Mouse (Mus musculus) liver, embryonic 11.5 days (tissue): Measurements from ENCODE around the gene Fn1. TPM values are rescaled to one million over a fixed set of nuclear protein-coding genes. Genes with fewer than 3 reads are reported as not detected.

Experiments used
- ATAC-seq: fragments of 200-750 bp; cut with Nextera tagmentation; replicated peaks from 2 replicates; pipeline ENCODE4 v1.8.0; 2017; ENCODE audit warnings: moderate number of reproducible peaks, mild to moderate bottlenecking, moderate TSS enrichment, moderate library complexity; ENCODE audit not compliant: low FRiP score
- DNase-seq: peaks from one replicate; pipeline ENCODE4 v3.0.0-alpha.2; 2017; ENCODE audit warnings: low spot score
- H3K27ac ChIP-seq: fragments of 300-500 bp; sonication (generic); 2 replicates; pipeline ENCODE4 v1.5.1; 2014; ENCODE audit warnings: mild to moderate bottlenecking, low read depth, low read length, control low read depth
- H3K27me3 ChIP-seq: fragments of 300-500 bp; sonication (generic); replicated peaks from 2 replicates; pipeline ENCODE4 v1.6.1; 2014; ENCODE audit warnings: low read length, mixed read lengths; ENCODE audit not compliant: control insufficient read depth, insufficient read depth
- H3K36me3 ChIP-seq: fragments of 300-500 bp; sonication (generic); 2 replicates; pipeline ENCODE4 v1.6.1; 2014; ENCODE audit warnings: mild to moderate bottlenecking, low read length, moderate library complexity, mixed read lengths; ENCODE audit not compliant: control insufficient read depth, insufficient read depth
- H3K4me1 ChIP-seq: fragments of 300-500 bp; sonication (generic); replicated peaks from 2 replicates; pipeline ENCODE4 v1.6.1; 2014; ENCODE audit warnings: low read length, mixed read lengths; ENCODE audit not compliant: control insufficient read depth, insufficient read depth
- H3K4me2 ChIP-seq: fragments of 300-500 bp; sonication (generic); 2 replicates; pipeline ENCODE4 v1.6.1; 2014; ENCODE audit warnings: mild to moderate bottlenecking, control low read depth, moderate library complexity
- H3K4me3 ChIP-seq: fragments of 300-500 bp; sonication (generic); 2 replicates; pipeline ENCODE4 v1.5.1; 2014; ENCODE audit warnings: low read depth, low read length, control low read depth
- H3K9ac ChIP-seq: fragments of 300-500 bp; sonication (generic); 2 replicates; pipeline ENCODE4 v1.6.1; 2014; ENCODE audit warnings: low read depth, low read length, control low read depth
- H3K9me3 ChIP-seq: fragments of 300-500 bp; sonication (generic); 2 replicates; pipeline ENCODE4 v1.6.1; 2016; ENCODE audit warnings: low read length, inconsistent platforms, mixed read lengths; ENCODE audit not compliant: control insufficient read depth
- whole genome bisulfite sequencing: fragments of 180-500 bp; shearing (Covaris S2); extraction: QIAGEN DNeasy Blood & Tissue Kit; methylation state at CpG from one replicate; pipeline ENCODE4 v1.1.7; 2014; 5-methylcytosine and 5-hydroxymethylcytosine counted together
- polyA plus RNA-seq: library from polyadenylated mRNA; unstranded; fragments of >200 nt; fragmentation: Nextera tagmentation; extraction: Ambion mirVana; gene quantifications from 2 replicates; pipeline ENCODE4 v1.2.1, GENCODE M21; 2014

The Fn1 gene
- polyA plus RNA-seq, 1 experiment from 2014 or later: 175 TPM

DNA sequence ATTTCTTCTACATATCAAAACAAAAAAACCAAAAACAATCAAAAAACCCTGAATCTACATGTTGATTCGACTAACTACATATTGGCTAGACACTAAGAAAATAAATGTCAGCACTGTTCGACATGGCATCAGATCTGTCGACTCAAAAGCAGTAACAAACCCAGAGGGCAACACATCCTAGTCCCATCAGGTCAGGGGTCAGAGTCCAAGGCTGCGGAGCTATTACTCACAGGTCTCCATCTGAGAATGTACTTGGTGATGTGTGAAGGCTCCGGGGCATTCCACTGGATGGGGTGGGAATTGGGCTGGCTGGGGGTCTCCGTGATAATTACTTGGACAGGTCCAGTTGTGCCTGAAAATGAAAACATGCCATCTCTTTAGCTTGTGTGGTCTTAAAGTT lies 21.2 kb downstream of the Fn1 start:
- ATAC-seq: no peak
- H3K27ac ChIP-seq: no peak overlapping the region
- no peak overlapping the region for H3K9ac ChIP-seq
- DNase-seq: no peak
- no peak overlapping the region for H3K4me2 ChIP-seq
- WGBS: 86% methylated on average over 6 of the region's 6 CpGs
- H3K9me3 ChIP-seq: no peaks in the 10 kb centered on the region
- no peaks in the 10 kb centered on the region for H3K4me1 ChIP-seq
- no peaks in the 10 kb centered on the region for H3K27me3 ChIP-seq
- H3K4me3 ChIP-seq: no peak overlapping the region
- H3K36me3 ChIP-seq: peaks cover 28% of the 10 kb centered on the region

DNA sequence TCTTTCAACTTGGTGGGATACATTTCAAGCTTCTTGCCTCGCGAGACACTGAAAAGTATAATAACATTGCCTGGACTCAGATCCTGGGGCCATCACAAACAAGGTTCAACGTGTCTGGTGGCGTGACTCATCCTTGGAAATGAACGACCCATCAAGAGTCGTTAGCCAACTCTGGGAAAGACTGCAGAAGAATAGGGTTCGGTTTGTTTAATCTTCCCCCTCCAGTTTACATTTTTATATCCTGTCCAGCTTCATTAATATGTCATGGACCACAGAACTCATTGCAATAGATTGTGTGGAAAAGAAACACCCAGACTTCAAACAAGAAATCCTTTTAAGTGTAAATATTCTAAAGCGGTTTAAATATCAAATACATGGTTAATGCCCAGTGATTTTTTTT lies 22.8 kb downstream of the Fn1 start:
- no peak for DNase-seq
- H3K36me3 ChIP-seq: peaks cover 22% of the 10 kb centered on the region

DNA sequence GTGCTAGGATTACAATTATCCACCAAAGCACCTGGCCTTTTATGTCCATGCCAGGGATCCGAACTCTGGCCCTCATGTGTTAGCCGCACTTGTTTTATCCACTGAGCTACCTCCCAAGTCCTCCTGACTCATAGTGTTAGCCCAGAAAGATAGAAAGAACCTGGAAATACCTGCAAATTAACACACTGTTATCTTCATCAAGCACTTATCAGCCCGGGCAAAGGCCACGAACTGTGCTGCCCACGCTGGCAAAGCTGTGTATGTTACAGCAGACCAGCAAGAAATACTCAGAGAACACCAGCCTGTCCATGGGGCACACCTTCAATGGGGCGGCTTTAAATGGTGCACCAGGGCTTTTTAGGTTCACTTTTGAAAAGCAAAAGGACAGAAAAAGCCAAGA lies 29.4 kb downstream of the Fn1 start:
- no peak overlapping the region for H3K4me3 ChIP-seq
- H3K9ac ChIP-seq: no peak overlapping the region
- peaks cover 23% of the 10 kb centered on the region for H3K36me3 ChIP-seq
- H3K27me3 ChIP-seq: no peaks in the 10 kb centered on the region
- no peak overlapping the region for H3K4me2 ChIP-seq
- ATAC-seq: no peak
- WGBS: 91% methylated on average over 6 of the region's 6 CpGs
- no peak overlapping the region for H3K27ac ChIP-seq
- H3K9me3 ChIP-seq: no peaks in the 10 kb centered on the region
- H3K4me1 ChIP-seq: no peaks in the 10 kb centered on the region
- DNase-seq: no peak

More for the DNA sequence above, 22.8 kb downstream of the Fn1 start:
- Histone ChIP-seq H3K9ac (no peak overlapping the region), H3K27me3 (no peaks in the 10 kb centered on the region), H3K4me2 (no peak overlapping the region), H3K27ac (no peak overlapping the region), H3K4me3 (no peak overlapping the region), H3K4me1 (no peaks in the 10 kb centered on the region), H3K9me3 (no peaks in the 10 kb centered on the region)
- WGBS: 83% methylated on average over 8 of the region's 8 CpGs
- ATAC-seq: no peak

DNA sequence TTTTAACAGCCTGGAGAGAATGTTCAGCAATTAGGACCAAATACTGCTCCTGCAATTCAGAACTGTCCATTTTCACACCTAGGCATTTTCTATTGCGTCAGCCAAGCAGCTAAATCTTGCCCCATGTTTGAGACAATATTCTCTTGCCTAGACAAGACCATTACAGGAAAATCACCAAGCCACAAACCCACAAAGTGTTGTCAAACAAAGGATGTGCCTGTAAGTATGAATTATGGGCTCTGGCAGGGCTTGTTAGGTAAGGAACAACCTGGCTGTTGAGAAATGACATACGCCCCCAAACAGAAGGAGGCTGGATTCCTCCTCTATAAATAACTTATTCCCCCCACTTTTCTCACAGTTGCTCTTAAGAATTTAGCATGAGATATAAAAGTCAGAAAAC lies 31.5 kb downstream of the Fn1 start:
- no peak overlapping the region for H3K4me2 ChIP-seq
- H3K4me3 ChIP-seq: no peak overlapping the region
- WGBS: 90% methylated on average over 2 of the region's 2 CpGs
- H3K36me3 ChIP-seq: peaks cover 25% of the 10 kb centered on the region
- no peak overlapping the region for H3K9ac ChIP-seq
- no peak for DNase-seq
- H3K9me3 ChIP-seq: no peaks in the 10 kb centered on the region
- no peaks in the 10 kb centered on the region for H3K27me3 ChIP-seq
- H3K4me1 ChIP-seq: no peaks in the 10 kb centered on the region
- ATAC-seq: no peak
- H3K27ac ChIP-seq: no peak overlapping the region

DNA sequence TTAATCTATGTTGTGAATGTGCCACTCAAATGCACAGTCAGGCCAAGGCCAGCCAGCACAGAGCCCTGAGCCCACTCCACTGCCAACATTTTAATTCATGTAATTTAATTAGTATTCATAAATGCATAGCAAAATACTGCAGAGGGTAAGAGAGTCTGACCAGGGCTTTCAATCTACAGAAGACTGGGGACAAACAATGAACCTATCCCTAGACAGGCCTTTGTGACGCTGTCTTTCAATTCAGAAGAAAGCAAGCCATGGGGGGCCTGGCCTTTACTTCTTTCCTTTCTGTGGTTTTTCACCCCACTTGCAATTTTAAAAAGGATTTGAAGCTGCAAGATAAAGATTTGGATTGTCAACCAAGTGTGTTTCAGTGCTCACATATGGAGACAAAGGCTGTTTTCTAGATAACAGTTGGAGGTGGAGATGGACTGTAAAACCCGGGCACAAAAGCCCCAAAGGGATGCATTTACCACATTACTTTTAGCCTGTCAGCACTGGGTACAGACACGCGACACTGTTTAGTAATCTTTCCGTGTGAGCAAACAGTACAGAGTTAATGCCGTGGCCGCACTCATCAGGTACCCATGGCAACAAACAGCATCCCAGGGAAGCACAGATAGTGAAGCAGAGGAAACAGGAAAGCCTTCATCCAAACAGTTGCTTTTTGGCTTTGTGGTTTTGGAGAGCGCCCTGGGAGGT lies 38.3 kb downstream of the Fn1 start:
- WGBS: 86% methylated on average over 8 of the region's 8 CpGs
- Histone ChIP-seq H3K4me3 (no peak overlapping the region), H3K36me3 (peaks cover 38% of the 10 kb centered on the region), H3K4me2 (no peak overlapping the region), H3K9ac (no peak overlapping the region), H3K4me1 (no peaks in the 10 kb centered on the region), H3K9me3 (no peaks in the 10 kb centered on the region), H3K27me3 (no peaks in the 10 kb centered on the region), H3K27ac (no peak overlapping the region)
- DNase-seq (no peak), ATAC-seq (no peak)

DNA sequence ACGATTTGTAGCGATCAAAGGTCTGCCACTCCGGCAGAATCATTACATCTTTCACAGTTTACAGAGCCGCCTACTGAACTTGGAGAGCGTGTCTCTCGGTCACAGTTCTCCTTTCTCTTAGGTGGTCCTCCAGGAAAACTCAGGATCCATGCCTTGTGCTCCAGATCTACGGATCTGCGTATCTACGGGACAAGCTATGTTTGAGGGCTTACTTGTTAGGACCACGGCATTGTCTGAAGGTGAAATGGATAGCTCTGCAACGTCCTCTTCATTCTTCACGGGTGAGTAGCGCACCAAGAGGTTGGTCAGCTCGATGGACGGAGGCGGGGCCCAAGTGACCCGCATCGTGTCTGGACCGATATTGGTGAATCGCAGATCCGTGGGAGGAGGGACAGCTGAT lies 40.7 kb downstream of the Fn1 start:
- peaks cover 38% of the 10 kb centered on the region; the same call in 1 of the 2 replicates for H3K36me3 ChIP-seq
- H3K27me3 ChIP-seq: no peaks in the 10 kb centered on the region
- no peak overlapping the region for H3K9ac ChIP-seq
- H3K4me2 ChIP-seq: no peak overlapping the region
- H3K4me1 ChIP-seq: no peaks in the 10 kb centered on the region
- ATAC-seq (no peak), DNase-seq (no peak)
- no peak overlapping the region for H3K4me3 ChIP-seq
- 95% methylated on average over 21 of the region's 21 CpGs for WGBS
- H3K27ac ChIP-seq: no peak overlapping the region
- H3K9me3 ChIP-seq: no peaks in the 10 kb centered on the region

DNA sequence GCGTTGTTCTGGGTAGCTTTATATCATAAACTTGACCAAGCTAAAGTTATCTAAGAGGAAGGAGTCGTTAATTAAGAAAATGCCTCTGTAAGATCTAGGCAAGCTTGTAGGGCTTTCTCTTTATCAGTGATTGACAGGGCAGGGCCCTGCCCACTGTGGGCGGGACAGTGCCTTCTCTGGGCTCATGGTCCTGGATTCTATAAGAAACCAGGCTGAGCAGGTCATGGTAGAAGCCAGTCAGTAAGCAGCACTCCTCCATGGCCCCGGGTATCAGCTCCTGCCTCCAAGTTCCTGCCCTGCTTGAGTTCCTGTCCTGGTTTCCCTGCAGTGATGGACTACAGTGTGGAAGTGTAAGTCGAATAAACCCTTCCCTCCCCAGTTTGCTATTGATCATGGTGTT lies 43.1 kb downstream of the Fn1 start:
- Histone ChIP-seq H3K4me3 (no peak overlapping the region), H3K9ac (no peak overlapping the region), H3K4me1 (no peaks in the 10 kb centered on the region), H3K36me3 (peaks cover 47% of the 10 kb centered on the region), H3K27ac (no peak overlapping the region), H3K4me2 (no peak overlapping the region), H3K27me3 (no peaks in the 10 kb centered on the region), H3K9me3 (no peaks in the 10 kb centered on the region)
- WGBS: 88% methylated on average over 5 of the region's 5 CpGs
- DNase-seq: no peak
- ATAC-seq: no peak

DNA sequence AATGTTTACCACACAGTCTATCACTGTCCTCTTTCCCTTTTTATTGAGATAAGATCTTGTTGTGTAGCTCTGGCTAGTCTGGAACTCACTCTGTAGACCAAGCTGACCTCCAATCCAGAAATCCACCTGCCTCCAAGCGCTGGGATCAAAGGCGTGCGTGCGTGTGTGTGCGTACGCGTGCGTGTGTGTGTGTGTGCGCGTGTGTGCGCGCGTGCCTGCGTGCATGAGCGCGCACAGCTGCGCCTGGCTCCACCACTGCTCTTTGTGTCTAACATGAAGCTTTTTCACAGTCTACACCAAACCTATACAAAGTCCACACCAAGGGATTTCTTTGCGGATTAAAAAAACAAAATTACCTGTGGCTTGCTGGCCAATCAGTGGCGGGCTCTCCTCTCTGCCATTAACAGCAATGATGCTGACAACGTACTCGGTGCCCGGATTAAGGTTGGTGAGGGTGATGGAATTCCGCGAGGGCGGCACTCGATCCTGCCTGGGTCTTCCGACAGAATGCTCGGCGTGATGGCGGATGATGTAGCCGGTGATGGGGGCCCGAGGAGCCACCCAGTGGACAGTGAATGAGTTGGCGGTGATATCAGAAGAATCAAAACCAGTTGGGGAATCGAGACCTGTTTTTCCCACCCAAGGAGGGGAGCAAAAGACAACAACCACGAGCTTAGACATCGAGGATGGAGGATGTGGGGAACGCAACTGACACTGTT lies 43.8 kb downstream of the Fn1 start:
- H3K27ac ChIP-seq: no peak overlapping the region
- H3K4me1 ChIP-seq: no peaks in the 10 kb centered on the region
- peaks cover 52% of the 10 kb centered on the region for H3K36me3 ChIP-seq
- H3K9me3 ChIP-seq: no peaks in the 10 kb centered on the region
- 93% methylated on average over 37 of the region's 37 CpGs for WGBS
- H3K27me3 ChIP-seq: no peaks in the 10 kb centered on the region
- DNase-seq (no peak), ATAC-seq (no peak)
- no peak overlapping the region for H3K4me3 ChIP-seq
- H3K4me2 ChIP-seq: no peak overlapping the region
- no peak overlapping the region for H3K9ac ChIP-seq
